Mouse (Mus musculus) embryonic facial prominence, embryonic 14.5 days (tissue): Measurements from ENCODE around the gene Lman2l. TPM values are rescaled to one million over a fixed set of nuclear protein-coding genes. Genes with fewer than 3 reads are reported as not detected.

ENCODE experiments used
- polyA plus RNA-seq: library from polyadenylated mRNA; unstranded; fragments of >200 nt; fragmentation: Nextera tagmentation; extraction: Ambion mirVana; gene quantifications from 2 replicates; pipeline ENCODE4 v1.2.1, GENCODE M21; 2014

The Lman2l gene
- polyA plus RNA-seq, 1 experiment from 2014 or later, result 31.7 TPM

Other genes starting within 250 kb of the Lman2l start
- gene Uggt1, start 200.6 kb downstream of the Lman2l start, polyA plus RNA-seq, result 71.2 and 74.1 TPM in 2 replicates
- 1.8 and 2.1 TPM in 2 replicates for gene Neurl3, start 170.6 kb downstream of the Lman2l start, polyA plus RNA-seq
- 12.7 and 13.7 TPM in 2 replicates for gene Arid5a, start 137.5 kb downstream of the Lman2l start, polyA plus RNA-seq
- gene Kansl3, start 76.1 kb downstream of the Lman2l start, polyA plus RNA-seq, result 35.1 and 37.1 TPM in 2 replicates
- gene Fer1l5, start 73.0 kb downstream of the Lman2l start, polyA plus RNA-seq, result 0.39 and 0.64 TPM in 2 replicates
- gene Cnnm4, start 26.3 kb upstream of the Lman2l start, polyA plus RNA-seq, result 13.5 and 13.9 TPM in 2 replicates
- 4.8 and 5.1 TPM in 2 replicates for gene Cnnm3, start 66.6 kb upstream of the Lman2l start, polyA plus RNA-seq
- 12.3 and 13.2 TPM in 2 replicates for gene Ankrd23, start 91.6 kb upstream of the Lman2l start, polyA plus RNA-seq
- gene Gm42417, start 94.2 kb upstream of the Lman2l start, polyA plus RNA-seq, result not detected in 2 replicates
- 19.5 and 20.0 TPM in 2 replicates for gene Ankrd39, start 102.2 kb upstream of the Lman2l start, polyA plus RNA-seq
- 2.3 and 3.8 TPM in 2 replicates for gene Sema4c, start 113.1 kb upstream of the Lman2l start, polyA plus RNA-seq
- 1.0 and 1.6 TPM in 2 replicates for gene Fam178b, start 237.9 kb upstream of the Lman2l start, polyA plus RNA-seq
- 579 and 661 TPM in 2 replicates for gene Cox5b, start 246.2 kb upstream of the Lman2l start, polyA plus RNA-seq